In the genomic region with DNA sequence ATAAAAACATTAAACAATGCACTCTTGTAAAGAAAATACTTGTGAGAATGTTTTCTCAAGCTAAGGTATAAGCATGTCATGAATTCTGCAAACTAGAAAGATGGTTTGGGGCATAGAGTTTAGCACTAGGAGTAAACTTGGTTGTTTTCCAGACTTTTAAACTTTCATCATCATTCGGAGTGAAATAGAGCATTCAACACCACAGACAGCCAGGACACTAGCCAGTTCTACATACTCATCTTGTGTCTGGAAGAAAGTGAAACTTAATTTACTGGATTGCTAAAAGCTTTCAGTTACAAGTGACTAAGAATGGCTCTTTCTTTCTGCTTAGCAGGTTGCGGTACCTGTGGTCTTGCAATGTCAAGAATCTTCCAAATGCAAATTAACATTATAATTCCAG, we compare ENCODE assay signal across 26 mouse cellular contexts.
"Had no signal": no experiment of that assay in that cellular context is flagged by ENCODE, and none has a peak within 500 bp of the region (broad histone marks: within the 10 kb centered on the region; RNA-seq: fewer than 3 reads in every experiment).

No protein-coding gene starts in this region.

- H3K27ac ChIP-seq: embryonic facial prominence, embryonic 10.5 days; embryonic facial prominence, embryonic 12.5 days; embryonic facial prominence, embryonic 13.5 days; embryonic facial prominence, embryonic 15.5 days; forebrain, embryonic 10.5 days; forebrain, embryonic 12.5 days; forebrain, embryonic 13.5 days; forebrain, embryonic 15.5 days; gastrocnemius, adult 2 months; heart, adult 2 months; heart, embryonic 10.5 days had no signal

- ATAC-seq: forebrain, embryonic 13.5 days; forebrain, embryonic 14.5 days; forebrain, embryonic 15.5 days; forebrain, embryonic 16.5 days; forebrain, postnatal 0 days had no signal

- H3K4me3 ChIP-seq: embryonic facial prominence, embryonic 10.5 days; embryonic facial prominence, embryonic 12.5 days; embryonic facial prominence, embryonic 13.5 days; embryonic facial prominence, embryonic 15.5 days; erythroblast, embryonic 14.5 days; forebrain, embryonic 10.5 days; forebrain, embryonic 12.5 days; forebrain, embryonic 13.5 days; forebrain, embryonic 15.5 days; gastrocnemius, adult 2 months; heart, adult 2 months; heart, embryonic 10.5 days; heart, embryonic 12.5 days had no signal

- DNase-seq: cerebellum, postnatal 10 days; cerebellum, postnatal 25 days; cerebellum, postnatal 36 days; embryo, embryonic 11 days; forebrain, postnatal 0 days; gastrocnemius, adult 2 months; gastrocnemius, postnatal 10 days; gastrocnemius, postnatal 14 days; gastrocnemius, postnatal 25 days; gastrocnemius, postnatal 36 days; heart, adult 11 months; heart, adult 18-20 months; heart, adult 2 months had no signal

- H3K4me1 ChIP-seq: embryonic facial prominence, embryonic 10.5 days; embryonic facial prominence, embryonic 12.5 days; embryonic facial prominence, embryonic 13.5 days; embryonic facial prominence, embryonic 15.5 days; forebrain, embryonic 12.5 days; forebrain, embryonic 13.5 days; forebrain, embryonic 15.5 days; heart, embryonic 10.5 days; heart, embryonic 12.5 days had no signal

- H3K27me3 ChIP-seq: embryonic facial prominence, embryonic 12.5 days; embryonic facial prominence, embryonic 13.5 days; embryonic facial prominence, embryonic 15.5 days; forebrain, embryonic 12.5 days; forebrain, embryonic 13.5 days; forebrain, embryonic 15.5 days; heart, embryonic 12.5 days had no signal
